Mouse (Mus musculus) ES-E14 (cell line): ENCODE results near the gene Bckdk.

Experiments
- CHD2 ChIP-seq: IDR thresholded peaks from 2 replicates; pipeline ENCODE4 v1.6.1; 2014; ENCODE audit warnings: mild to moderate bottlenecking, low read depth, low read length, inconsistent platforms
- HCFC1 ChIP-seq: IDR thresholded peaks from 2 replicates; pipeline ENCODE4 v1.6.1; 2012; ENCODE audit warnings: low read length, inconsistent platforms, borderline replicate concordance; ENCODE audit not compliant: insufficient read depth
- ZC3H11A ChIP-seq: IDR thresholded peaks from 2 replicates; pipeline ENCODE4 v1.6.1; 2012; ENCODE audit warnings: low read depth, mild to moderate bottlenecking, inconsistent platforms, low read length, borderline replicate concordance

DNA sequence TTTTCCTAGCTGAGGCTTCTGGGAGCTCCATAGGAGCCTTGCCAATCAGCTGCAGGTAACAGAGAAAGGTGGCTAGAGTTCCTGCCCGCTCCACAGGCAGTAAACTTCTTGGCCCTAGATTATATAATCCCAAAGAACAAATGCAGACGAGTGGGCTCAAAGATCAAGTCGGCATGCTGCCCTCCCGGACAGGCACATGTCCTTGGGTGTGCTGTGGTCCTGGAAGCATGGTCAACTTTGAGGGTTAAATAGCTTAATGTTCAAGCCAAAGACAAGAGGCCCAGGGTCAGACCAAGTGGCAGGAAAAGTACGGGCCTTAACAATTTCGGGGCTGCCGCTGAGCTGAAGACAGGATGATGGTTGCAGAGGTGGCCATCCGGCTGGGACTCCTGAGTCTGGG is 22.2 kb downstream of the Bckdk start:
- no peak for TF ChIP-seq HCFC1
- TF ChIP-seq ZC3H11A, result no peak
- no peak for TF ChIP-seq CHD2
